Mouse (Mus musculus): Measurements from ENCODE around the gene Enpp3. TPM values are rescaled to one million over a fixed set of nuclear protein-coding genes. Genes with fewer than 3 reads are reported as not detected.
"Not testable (repeated sequence)": the region's sequence is repeated elsewhere in the genome, so short reads cannot be mapped to it uniquely, and the experiment has no call there.

Gene Enpp3
- polyA plus RNA-seq, 1 experiment from 2014 or later, result 7.2 TPM

DNA sequence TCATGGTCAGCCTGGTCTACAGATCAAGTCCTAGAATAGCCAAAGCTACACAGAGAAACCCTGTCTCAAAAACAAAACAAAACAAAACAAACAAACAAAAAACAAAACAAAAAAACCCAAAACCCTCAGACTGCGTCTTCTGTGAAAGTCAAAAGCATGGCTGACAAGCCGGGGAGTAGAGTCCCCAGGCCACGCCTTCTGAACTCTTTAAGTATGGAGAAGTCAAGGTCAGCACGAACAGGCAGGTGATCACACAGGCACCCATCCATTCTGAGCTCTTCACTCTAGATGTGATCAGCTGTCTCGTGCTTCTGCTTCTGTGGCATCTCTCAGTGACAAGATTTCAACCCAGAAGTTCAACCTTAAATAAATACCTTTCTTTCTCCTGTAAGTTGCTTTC, 35.9 kb downstream of the Enpp3 start:
- DNase-seq (ENCODE audit: low spot score), result no peak
- no peaks in the 10 kb centered on the region for H3K9me3 ChIP-seq (ENCODE audit: control insufficient read depth, low read length)
- H3K4me3 ChIP-seq (ENCODE audit: low read depth, low read length), result no peak overlapping the region
- 88% methylated on average over 5 of the region's 5 CpGs for WGBS
- no peaks in the 10 kb centered on the region for H3K36me3 ChIP-seq (ENCODE audit: control insufficient read depth, insufficient read depth, low read length)
- peaks cover 7% of the 10 kb centered on the region for H3K4me1 ChIP-seq (ENCODE audit: control insufficient read depth, insufficient read depth, low read length)
- H3K27ac ChIP-seq (replicated peaks; ENCODE audit: low read depth, low read length), result no peak overlapping the region
- H3K27me3 ChIP-seq (replicated peaks; ENCODE audit: control insufficient read depth, insufficient read depth, low read length), result no peaks in the 10 kb centered on the region
- H3K9ac ChIP-seq (ENCODE audit: low read depth, low read length), result no peak overlapping the region
- H3K4me2 ChIP-seq (ENCODE audit: low read depth, low read length), result no peak overlapping the region
- ATAC-seq (ENCODE audit: low read depth), result no peak

DNA sequence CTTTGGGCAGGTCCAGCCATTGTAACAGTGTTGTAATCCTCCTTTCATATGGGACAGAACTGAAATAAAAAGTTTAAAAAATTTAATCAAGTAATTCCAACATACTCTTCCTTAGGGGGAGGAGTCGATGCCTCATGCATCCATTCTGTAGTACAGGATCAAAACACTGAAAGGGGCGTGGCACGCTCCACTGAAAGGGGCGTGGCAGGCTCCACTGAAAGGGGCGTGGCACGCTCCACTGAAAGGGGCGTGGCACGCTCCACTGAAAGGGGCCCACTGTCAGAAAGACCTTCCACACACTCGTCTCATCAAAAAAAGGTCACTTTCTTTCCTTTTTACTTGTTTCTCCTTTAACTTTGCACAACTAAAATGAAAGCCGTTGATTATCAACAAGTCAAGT, 36.7 kb downstream of the Enpp3 start:
- WGBS, result 90% methylated on average over 10 of the region's 10 CpGs
- no peaks in the 10 kb centered on the region for H3K27me3 ChIP-seq (replicated peaks; ENCODE audit: control insufficient read depth, insufficient read depth, low read length)
- no peaks in the 10 kb centered on the region for H3K36me3 ChIP-seq (ENCODE audit: control insufficient read depth, insufficient read depth, low read length)
- no peaks in the 10 kb centered on the region for H3K9me3 ChIP-seq (ENCODE audit: control insufficient read depth, low read length)
- H3K27ac ChIP-seq (replicated peaks; ENCODE audit: low read depth, low read length), result no peak overlapping the region
- no peak overlapping the region for H3K9ac ChIP-seq (ENCODE audit: low read depth, low read length)
- H3K4me3 ChIP-seq (ENCODE audit: low read depth, low read length), result no peak overlapping the region
- peaks cover 7% of the 10 kb centered on the region for H3K4me1 ChIP-seq (ENCODE audit: control insufficient read depth, insufficient read depth, low read length)
- H3K4me2 ChIP-seq (ENCODE audit: low read depth, low read length), result no peak overlapping the region
- ATAC-seq (ENCODE audit: low read depth), result no peak
- no peak for DNase-seq (ENCODE audit: low spot score)

DNA sequence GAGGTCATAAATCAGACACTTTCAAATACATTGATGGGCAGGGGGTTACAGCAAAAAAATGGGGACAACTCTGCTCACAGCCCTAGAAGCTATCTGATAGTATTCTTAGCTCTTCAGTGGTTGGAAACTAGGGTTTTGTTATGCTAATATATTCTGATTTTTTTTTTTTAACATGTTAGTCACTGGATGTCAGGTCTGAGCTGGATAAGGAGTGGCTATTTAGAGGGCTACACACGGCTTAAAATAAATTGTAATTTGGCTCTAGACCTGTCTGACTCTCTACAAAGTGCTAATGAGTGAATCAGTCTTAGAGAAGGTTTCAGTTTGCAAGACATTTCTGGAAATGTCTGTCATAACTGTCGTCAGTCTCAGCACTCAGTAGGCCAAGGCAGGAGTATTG, 37.5 kb downstream of the Enpp3 start:
- WGBS, result 71% methylated on average over 2 of the region's 2 CpGs
- no peak for ATAC-seq (ENCODE audit: low read depth)

DNA sequence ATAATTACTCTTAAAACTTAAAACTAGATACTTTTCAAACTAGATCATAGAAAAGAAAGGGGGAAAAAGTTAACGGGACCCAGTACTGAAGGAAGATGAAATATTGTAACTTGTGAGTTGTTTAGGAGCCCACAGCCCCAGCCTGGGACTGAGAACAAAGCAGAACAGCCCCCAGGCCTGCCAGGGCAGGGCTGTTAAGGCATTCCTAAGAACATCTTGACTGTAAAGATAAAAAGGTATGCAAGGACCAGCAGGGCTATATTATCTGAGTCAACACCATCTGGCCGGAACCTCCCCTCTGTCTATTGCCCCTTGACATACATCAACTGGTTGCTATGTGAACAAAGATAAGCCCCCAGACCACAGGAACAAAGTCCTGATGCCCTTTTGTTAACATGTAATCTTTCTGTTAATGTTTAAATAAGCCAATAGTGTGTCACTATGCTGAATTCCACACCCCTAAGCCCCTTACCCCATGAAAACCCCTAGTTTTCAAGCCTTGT, 39.8 kb downstream of the Enpp3 start:
- not testable (repeated sequence) for H3K9me3 ChIP-seq (ENCODE audit: control insufficient read depth, low read length); H3K9ac ChIP-seq (ENCODE audit: low read depth, low read length); H3K36me3 ChIP-seq (ENCODE audit: control insufficient read depth, insufficient read depth, low read length); H3K4me2 ChIP-seq (ENCODE audit: low read depth, low read length); DNase-seq (ENCODE audit: low spot score); H3K4me3 ChIP-seq (ENCODE audit: low read depth, low read length); H3K4me1 ChIP-seq (ENCODE audit: control insufficient read depth, insufficient read depth, low read length); H3K27ac ChIP-seq (replicated peaks; ENCODE audit: low read depth, low read length); ATAC-seq (ENCODE audit: low read depth); H3K27me3 ChIP-seq (replicated peaks; ENCODE audit: control insufficient read depth, insufficient read depth, low read length)
- WGBS, result 93% methylated on average over 2 of the region's 2 CpGs

More for the DNA sequence above, 37.5 kb downstream of the Enpp3 start:
- 0 out of 2 replicates have a peak, but pooled peaks cover under 1% of the 10 kb centered on the region for H3K4me1 ChIP-seq (ENCODE audit: control insufficient read depth, insufficient read depth, low read length)
- H3K9me3 ChIP-seq (ENCODE audit: control insufficient read depth, low read length), result no peaks in the 10 kb centered on the region
- no peaks in the 10 kb centered on the region for H3K27me3 ChIP-seq (replicated peaks; ENCODE audit: control insufficient read depth, insufficient read depth, low read length)
- H3K36me3 ChIP-seq (ENCODE audit: control insufficient read depth, insufficient read depth, low read length), result no peaks in the 10 kb centered on the region
- no peak overlapping the region for H3K4me3 ChIP-seq (ENCODE audit: low read depth, low read length)
- DNase-seq (ENCODE audit: low spot score), result no peak
- no peak overlapping the region for H3K27ac ChIP-seq (replicated peaks; ENCODE audit: low read depth, low read length)
- no peak overlapping the region for H3K4me2 ChIP-seq (ENCODE audit: low read depth, low read length)
- H3K9ac ChIP-seq (ENCODE audit: low read depth, low read length), result no peak overlapping the region

DNA sequence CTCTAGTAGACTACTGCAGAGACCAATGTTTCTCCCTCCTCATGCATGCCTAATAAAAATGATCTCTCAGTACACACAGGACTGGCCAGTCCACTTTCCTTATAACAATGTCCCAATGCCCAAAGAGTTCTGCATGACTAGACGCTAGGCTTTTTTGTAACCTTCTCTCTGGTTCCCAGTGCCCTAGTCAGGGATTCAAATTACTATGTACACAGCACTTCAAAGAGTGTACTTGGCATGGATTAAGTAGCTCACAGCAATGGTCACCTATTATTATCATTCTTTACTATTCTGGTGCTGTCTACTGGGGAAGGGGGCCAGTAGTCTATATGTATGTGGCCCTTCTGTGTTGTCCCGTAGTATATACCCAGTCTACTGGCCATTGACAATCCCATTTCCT, 40.8 kb downstream of the Enpp3 start:
- no peak for DNase-seq (ENCODE audit: low spot score)
- no peaks in the 10 kb centered on the region for H3K36me3 ChIP-seq (ENCODE audit: control insufficient read depth, insufficient read depth, low read length)
- no peak for ATAC-seq (ENCODE audit: low read depth)
- no peaks in the 10 kb centered on the region for H3K4me1 ChIP-seq (ENCODE audit: control insufficient read depth, insufficient read depth, low read length)
- H3K27ac ChIP-seq (replicated peaks; ENCODE audit: low read depth, low read length), result no peak overlapping the region
- H3K9me3 ChIP-seq (ENCODE audit: control insufficient read depth, low read length), result no peaks in the 10 kb centered on the region
- no peak overlapping the region for H3K4me3 ChIP-seq (ENCODE audit: low read depth, low read length)
- H3K4me2 ChIP-seq (ENCODE audit: low read depth, low read length), result no peak overlapping the region
- no peaks in the 10 kb centered on the region for H3K27me3 ChIP-seq (replicated peaks; ENCODE audit: control insufficient read depth, insufficient read depth, low read length)
- WGBS, result 73% methylated on average over 2 of the region's 2 CpGs
- H3K9ac ChIP-seq (ENCODE audit: low read depth, low read length), result no peak overlapping the region

DNA sequence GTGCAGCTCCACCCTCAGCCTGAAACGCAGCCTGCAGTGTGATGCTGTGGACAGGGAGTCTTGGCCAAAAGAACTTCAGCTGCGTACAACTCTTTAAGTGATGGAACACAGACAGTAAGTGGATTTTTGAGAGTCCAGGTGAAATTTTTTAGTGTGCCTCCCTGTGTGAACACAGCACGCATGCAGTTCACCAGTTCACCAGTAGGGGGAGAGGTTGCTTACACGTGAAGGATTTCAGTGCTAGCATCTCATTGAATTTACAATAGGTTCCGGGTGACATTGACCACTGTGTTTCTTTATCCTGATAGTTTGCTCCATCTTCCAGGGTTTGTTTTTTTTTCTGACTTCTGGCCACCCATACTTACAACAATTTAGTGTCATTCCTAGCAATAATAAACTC, 45.4 kb downstream of the Enpp3 start:
- Histone ChIP-seq H3K4me3 (ENCODE audit: low read depth, low read length) (no peak overlapping the region), H3K36me3 (ENCODE audit: control insufficient read depth, insufficient read depth, low read length) (no peaks in the 10 kb centered on the region), H3K27me3 (replicated peaks; ENCODE audit: control insufficient read depth, insufficient read depth, low read length) (no peaks in the 10 kb centered on the region), H3K9me3 (ENCODE audit: control insufficient read depth, low read length) (no peaks in the 10 kb centered on the region), H3K27ac (replicated peaks; ENCODE audit: low read depth, low read length) (no peak overlapping the region), H3K4me1 (ENCODE audit: control insufficient read depth, insufficient read depth, low read length) (no peaks in the 10 kb centered on the region), H3K4me2 (ENCODE audit: low read depth, low read length) (no peak overlapping the region), H3K9ac (ENCODE audit: low read depth, low read length) (no peak overlapping the region)
- ATAC-seq (ENCODE audit: low read depth), result no peak
- 47% methylated on average over 5 of the region's 5 CpGs for WGBS
- peak; percentile 58 for DNase-seq (ENCODE audit: low spot score)

DNA sequence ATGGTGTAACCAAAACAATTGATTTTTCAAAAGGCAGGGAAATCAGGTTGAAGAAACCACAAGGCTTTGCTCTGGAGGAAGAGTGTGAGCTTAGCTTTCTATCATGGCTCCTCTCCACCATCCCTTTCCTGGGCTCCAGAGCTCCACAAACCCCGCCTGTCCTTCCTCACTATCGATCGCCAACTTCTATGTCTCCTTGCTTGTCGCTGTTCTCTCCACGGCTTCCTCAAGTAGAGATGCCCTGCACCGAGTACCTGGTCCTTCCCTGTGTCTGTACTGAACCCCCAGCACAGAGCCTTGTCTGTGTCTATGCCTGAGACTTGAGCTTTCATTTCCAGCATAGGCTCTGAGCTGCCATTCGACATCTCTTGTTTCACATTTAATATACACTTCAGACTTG, 49.9 kb downstream of the Enpp3 start:
- Histone ChIP-seq H3K27me3 (replicated peaks; ENCODE audit: control insufficient read depth, insufficient read depth, low read length) (no peaks in the 10 kb centered on the region), H3K36me3 (ENCODE audit: control insufficient read depth, insufficient read depth, low read length) (no peaks in the 10 kb centered on the region), H3K4me1 (ENCODE audit: control insufficient read depth, insufficient read depth, low read length) (no peaks in the 10 kb centered on the region), H3K9ac (ENCODE audit: low read depth, low read length) (no peak overlapping the region), H3K4me2 (ENCODE audit: low read depth, low read length) (no peak overlapping the region), H3K9me3 (ENCODE audit: control insufficient read depth, low read length) (no peaks in the 10 kb centered on the region), H3K27ac (replicated peaks; ENCODE audit: low read depth, low read length) (no peak overlapping the region), H3K4me3 (ENCODE audit: low read depth, low read length) (no peak overlapping the region)
- no peak for DNase-seq (ENCODE audit: low spot score)
- WGBS, result 88% methylated on average over 7 of the region's 7 CpGs
- no peak for ATAC-seq (ENCODE audit: low read depth)

DNA sequence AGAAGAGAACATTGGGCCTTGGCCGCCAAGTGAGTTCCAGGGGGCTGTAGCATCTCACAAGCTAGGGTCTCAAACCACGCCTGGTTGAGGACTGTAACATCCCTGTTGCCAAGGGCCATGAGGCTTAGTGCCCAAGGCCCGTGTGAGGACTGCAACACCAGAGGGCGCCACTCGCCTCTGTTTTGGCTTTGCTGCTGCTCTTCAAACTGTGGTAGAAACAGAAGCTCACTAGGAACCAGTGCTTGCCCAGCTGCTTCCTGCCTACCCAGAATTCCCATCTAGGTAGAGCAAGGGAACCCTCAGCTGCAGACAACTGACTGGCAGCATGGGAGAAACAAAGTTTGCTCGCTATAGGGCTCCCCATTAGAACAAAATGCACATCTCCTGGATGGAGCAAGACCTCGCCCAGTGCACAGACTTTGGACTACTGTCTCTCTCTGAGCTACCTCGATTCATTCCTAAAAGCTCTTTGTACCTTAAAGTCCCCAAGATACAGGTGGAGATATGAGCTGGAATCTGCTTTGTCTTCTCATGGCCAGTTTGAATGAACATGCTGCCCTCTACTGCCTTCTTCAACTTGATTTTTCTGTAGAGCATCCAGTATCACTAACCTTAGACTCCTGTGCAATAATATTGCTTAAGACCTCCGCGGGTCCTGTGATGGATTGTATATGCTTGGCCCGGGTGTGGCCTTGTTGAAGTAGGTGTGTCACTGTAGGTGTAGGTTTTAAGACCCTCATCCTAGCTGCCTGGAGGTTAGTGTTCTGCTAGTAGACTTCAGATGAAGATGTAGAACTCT, 52.7 kb downstream of the Enpp3 start:
- no peak overlapping the region for H3K4me3 ChIP-seq (ENCODE audit: low read depth, low read length)
- no peaks in the 10 kb centered on the region for H3K4me1 ChIP-seq (ENCODE audit: control insufficient read depth, insufficient read depth, low read length)
- no peak overlapping the region for H3K4me2 ChIP-seq (ENCODE audit: low read depth, low read length)
- no peak overlapping the region for H3K9ac ChIP-seq (ENCODE audit: low read depth, low read length)
- no peaks in the 10 kb centered on the region for H3K27me3 ChIP-seq (replicated peaks; ENCODE audit: control insufficient read depth, insufficient read depth, low read length)
- H3K27ac ChIP-seq (replicated peaks; ENCODE audit: low read depth, low read length), result no peak overlapping the region
- no peaks in the 10 kb centered on the region for H3K9me3 ChIP-seq (ENCODE audit: control insufficient read depth, low read length)
- ATAC-seq (ENCODE audit: low read depth) (no peak), DNase-seq (ENCODE audit: low spot score) (peak; percentile 14)
- 74% methylated on average over 11 of the region's 11 CpGs for WGBS
- H3K36me3 ChIP-seq (ENCODE audit: control insufficient read depth, insufficient read depth, low read length), result no peaks in the 10 kb centered on the region

DNA sequence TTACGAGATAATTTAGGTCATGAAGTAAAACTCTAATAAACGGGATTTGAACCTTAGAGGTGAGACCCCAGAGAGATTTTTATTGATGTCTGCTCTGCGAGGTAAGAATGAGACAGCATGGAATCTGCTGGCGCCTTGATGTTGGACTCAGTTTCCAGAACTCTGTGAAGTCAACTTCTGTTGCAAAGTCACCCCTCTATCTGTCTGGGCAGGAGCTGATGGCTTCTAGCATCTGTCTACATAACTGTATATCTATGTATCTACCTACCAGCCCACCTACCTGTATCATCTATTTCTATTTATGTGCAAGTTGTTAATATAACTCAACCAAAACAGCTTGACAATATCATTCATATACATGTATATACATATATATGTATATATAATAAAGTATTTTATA, 57.3 kb downstream of the Enpp3 start:
- no peaks in the 10 kb centered on the region for H3K9me3 ChIP-seq (ENCODE audit: control insufficient read depth, low read length)
- 83% methylated on average over 4 of the region's 4 CpGs for WGBS
- H3K4me1 ChIP-seq (ENCODE audit: control insufficient read depth, insufficient read depth, low read length), result peaks cover 14% of the 10 kb centered on the region; the same call in 1 of the 2 replicates
- DNase-seq (ENCODE audit: low spot score) (no peak), ATAC-seq (ENCODE audit: low read depth) (no peak)
- H3K27me3 ChIP-seq (replicated peaks; ENCODE audit: control insufficient read depth, insufficient read depth, low read length), result no peaks in the 10 kb centered on the region
- H3K9ac ChIP-seq (ENCODE audit: low read depth, low read length), result no peak overlapping the region
- H3K4me3 ChIP-seq (ENCODE audit: low read depth, low read length), result no peak overlapping the region
- no peaks in the 10 kb centered on the region for H3K36me3 ChIP-seq (ENCODE audit: control insufficient read depth, insufficient read depth, low read length)
- no peak overlapping the region for H3K27ac ChIP-seq (replicated peaks; ENCODE audit: low read depth, low read length)
- no peak overlapping the region for H3K4me2 ChIP-seq (ENCODE audit: low read depth, low read length)

Data from embryonic facial prominence, embryonic 14.5 days (tissue).